Mouse (Mus musculus) frontal cortex, postnatal 25 days (tissue): ENCODE data around the gene Ube4b.
"Not testable (repeated sequence)": the region's sequence is repeated elsewhere in the genome, so short reads cannot be mapped to it uniquely, and the experiment has no call there.

ENCODE experiments used
- DNase-seq, 2 experiments: peaks; one replicate each; pipeline ENCODE4 v3.0.0; 2022; ENCODE audit warnings: low spot score in 2 of 2

The Ube4b gene

GRCm38 (mm10) chr4:149431887-149432286 lies 5.3 kb upstream of the Ube4b start:
- DNase-seq: not testable (repeated sequence)

GRCm38 (mm10) chr4:149429592-149429991 lies 3.0 kb upstream of the Ube4b start:
- no peak for DNase-seq

GRCm38 (mm10) chr4:149425801-149426292 lies 702 bp downstream of the Ube4b start:
- DNase-seq: peak; percentile 29 to 33

- no peak for DNase-seq
Measured at GRCm38 (mm10) chr4:149424755-149425154, 1.8 kb downstream of the Ube4b start.

GRCm38 (mm10) chr4:149417854-149418365 lies 8.6 kb downstream of the Ube4b start:
- no peak for DNase-seq

GRCm38 (mm10) chr4:149416986-149417385 lies 9.6 kb downstream of the Ube4b start:
- DNase-seq: no peak

- DNase-seq: no peak
Measured at GRCm38 (mm10) chr4:149416417-149416816, 10.1 kb downstream of the Ube4b start.

GRCm38 (mm10) chr4:149415651-149416169 lies 10.8 kb downstream of the Ube4b start:
- DNase-seq: no peak

- DNase-seq: no peak
Measured at GRCm38 (mm10) chr4:149414259-149414658, 12.3 kb downstream of the Ube4b start.

- no peak for DNase-seq
Measured at GRCm38 (mm10) chr4:149409759-149410158, 16.8 kb downstream of the Ube4b start.

- no peak for DNase-seq
Measured at GRCm38 (mm10) chr4:149408331-149408730, 18.2 kb downstream of the Ube4b start.

GRCm38 (mm10) chr4:149407461-149407860 lies 19.1 kb downstream of the Ube4b start:
- no peak for DNase-seq

GRCm38 (mm10) chr4:149405713-149406443 lies 20.7 kb downstream of the Ube4b start:
- no peak for DNase-seq

- DNase-seq: no peak
Measured at GRCm38 (mm10) chr4:149404640-149405465, 21.7 kb downstream of the Ube4b start.

GRCm38 (mm10) chr4:149403037-149403436 lies 23.5 kb downstream of the Ube4b start:
- DNase-seq: no peak

- no peak for DNase-seq
Measured at GRCm38 (mm10) chr4:149401591-149401982, 25.0 kb downstream of the Ube4b start.

GRCm38 (mm10) chr4:149400878-149401590 lies 25.5 kb downstream of the Ube4b start:
- DNase-seq: no peak

- DNase-seq: no peak
Measured at GRCm38 (mm10) chr4:149399331-149399910, 27.1 kb downstream of the Ube4b start.

GRCm38 (mm10) chr4:149398181-149398735 lies 28.3 kb downstream of the Ube4b start:
- DNase-seq: no peak

GRCm38 (mm10) chr4:149396433-149397306 lies 29.9 kb downstream of the Ube4b start:
- no peak for DNase-seq
